17 mouse cellular contexts compared by ENCODE assay signal in the genomic region with DNA sequence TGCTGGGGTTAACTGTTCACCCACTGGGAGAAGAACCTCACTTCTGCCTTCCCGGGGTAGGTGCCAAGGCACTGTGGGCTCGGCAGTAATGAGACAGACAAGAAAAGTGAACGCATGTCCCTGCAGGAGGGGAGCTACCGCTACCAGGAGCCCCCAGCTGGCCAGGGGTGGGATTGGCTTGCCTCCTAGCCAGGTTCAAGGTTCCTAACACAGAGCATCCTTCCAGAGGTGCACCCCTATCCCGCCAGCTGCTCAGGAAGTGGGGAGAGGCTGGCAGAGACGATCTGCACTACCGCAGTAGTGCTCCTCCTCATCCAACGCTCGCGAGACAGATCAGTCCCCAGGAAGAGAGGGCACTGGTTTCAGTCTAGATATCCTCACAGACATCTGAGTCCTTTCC. TPM values are rescaled to one million over a fixed set of nuclear protein-coding genes. Genes with fewer than 3 reads are reported as not detected.
DNase-seq lines count a peak whose midpoint lies in the region; ATAC-seq and TF ChIP-seq lines count a peak whose summit lies in the region.
"Had no signal": no experiment of that assay in that cellular context is flagged by ENCODE, and none has a peak within 500 bp of the region (broad histone marks: within the 10 kb centered on the region; RNA-seq: fewer than 3 reads in every experiment).

No protein-coding gene starts in this region.

- H3K4me3 ChIP-seq in embryonic facial prominence, embryonic 13.5 days, result no peak overlapping the region
- no peak overlapping the region for H3K4me3 ChIP-seq in embryonic facial prominence, embryonic 10.5 days
- no peak overlapping the region for H3K4me3 ChIP-seq in lung, embryonic 14.5 days (ENCODE audit: low read depth, low read length)
- H3K4me3 ChIP-seq: erythroblast, embryonic 14.5 days had no signal

- H3K9ac ChIP-seq in embryonic facial prominence, embryonic 13.5 days, result no peak overlapping the region
- no peak overlapping the region for H3K9ac ChIP-seq in lung, embryonic 14.5 days
- H3K9ac ChIP-seq: liver, embryonic 14.5 days had no signal

- 82% methylated on average over 10 of the region's 10 CpGs for WGBS in embryonic facial prominence, embryonic 13.5 days
- WGBS in embryonic facial prominence, embryonic 10.5 days, result 86% methylated on average over 10 of the region's 10 CpGs
- WGBS in lung, embryonic 14.5 days, result 77% methylated on average over 10 of the region's 10 CpGs

- no peak overlapping the region for H3K4me2 ChIP-seq in embryonic facial prominence, embryonic 13.5 days
- H3K4me2 ChIP-seq in lung, embryonic 14.5 days, result no peak overlapping the region

- TF ChIP-seq CTCF in lung, embryonic 14.5 days (IDR thresholded peaks at IDR 0.05; ENCODE audit: low read depth), result no peak; the same call in 1 of the 2 replicates

- no peaks in the 10 kb centered on the region for H3K36me3 ChIP-seq in embryonic facial prominence, embryonic 13.5 days
- no peaks in the 10 kb centered on the region for H3K36me3 ChIP-seq in embryonic facial prominence, embryonic 10.5 days (replicated peaks)
- no peaks in the 10 kb centered on the region for H3K36me3 ChIP-seq in lung, embryonic 14.5 days (ENCODE audit: insufficient read depth)

- peak overlapping the region; percentile 23 for H3K27ac ChIP-seq in embryonic facial prominence, embryonic 13.5 days
- H3K27ac ChIP-seq in embryonic facial prominence, embryonic 10.5 days (replicated peaks), result no peak overlapping the region
- H3K27ac ChIP-seq in lung, embryonic 14.5 days (ENCODE audit: low read depth), result peak overlapping the region; percentile 64; the same call in 1 of the 2 replicates
- H3K27ac ChIP-seq: kidney, postnatal 0 days; liver, embryonic 14.5 days had no signal

- no peaks in the 10 kb centered on the region; the same call in 1 of the 2 replicates for H3K27me3 ChIP-seq in embryonic facial prominence, embryonic 13.5 days
- H3K27me3 ChIP-seq in embryonic facial prominence, embryonic 10.5 days (replicated peaks; ENCODE audit: low read depth, poor library complexity, severe bottlenecking), result peaks cover 12% of the 10 kb centered on the region
- H3K27me3 ChIP-seq in lung, embryonic 14.5 days (ENCODE audit: insufficient read depth, low read length), result no peaks in the 10 kb centered on the region

- H3K4me1 ChIP-seq in embryonic facial prominence, embryonic 13.5 days, result peaks cover 14% of the 10 kb centered on the region
- peaks cover 39% of the 10 kb centered on the region for H3K4me1 ChIP-seq in embryonic facial prominence, embryonic 10.5 days
- H3K4me1 ChIP-seq in lung, embryonic 14.5 days (ENCODE audit: insufficient read depth), result peaks cover 8% of the 10 kb centered on the region

- DNase-seq in embryonic facial prominence, embryonic 10.5 days (ENCODE audit: low spot score), result no peak
- no peak for DNase-seq in lung, embryonic 14.5 days
- no peak for DNase-seq in lung, postnatal 14 days
- peak; percentile 19 for DNase-seq in T-cell, adult 2 months (ENCODE audit: low spot score)
- DNase-seq in thymus, postnatal 14 days, result peak; percentile 53
- DNase-seq in urinary bladder, adult 18-20 months (ENCODE audit: low spot score in 2 of 2), result no peak
- DNase-seq in spleen, adult 18-20 months, result no peak
- DNase-seq: cerebellum, adult 18-20 months; gastrocnemius, postnatal 14 days; kidney, adult 18-20 months; right cerebral cortex, postnatal 25 days had no signal

- no peak for ATAC-seq in embryonic facial prominence, embryonic 13.5 days (ENCODE audit: insufficient number of reproducible peaks, insufficient read depth, low FRiP score, low TSS enrichment, low read depth)
- no peak for ATAC-seq in lung, embryonic 14.5 days (ENCODE audit: insufficient read depth)
- ATAC-seq: forebrain, embryonic 14.5 days; midbrain, embryonic 16.5 days had no signal

- peaks cover 4% of the 10 kb centered on the region; the same call in 1 of the 2 replicates for H3K9me3 ChIP-seq in embryonic facial prominence, embryonic 13.5 days
- H3K9me3 ChIP-seq in embryonic facial prominence, embryonic 10.5 days, result no peaks in the 10 kb centered on the region; the same call in 1 of the 2 replicates
- no peaks in the 10 kb centered on the region for H3K9me3 ChIP-seq in lung, embryonic 14.5 days (ENCODE audit: low read depth, low read length)

RNA-seq across cellular contexts. Expression of a gene that starts 38.4 kb away (rescaled TPM):
- polyA plus RNA-seq in embryonic facial prominence, embryonic 13.5 days (2015; fragmentation: Nextera tagmentation; extraction: Ambion mirVana), result 2,801 and 3,318 TPM in 2 replicates
- polyA plus RNA-seq in embryonic facial prominence, embryonic 10.5 days (2016; fragmentation: Nextera tagmentation; extraction: Ambion mirVana), result 2,636 and 2,772 TPM in 2 replicates
- 2,358 and 2,465 TPM in 2 replicates for polyA plus RNA-seq in lung, embryonic 14.5 days (2014; fragmentation: Nextera tagmentation; extraction: Ambion mirVana)

RNA-seq across cellular contexts. Expression of a gene that starts 49.5 kb away (rescaled TPM):
- 24.1 and 25.5 TPM in 2 replicates for polyA plus RNA-seq in embryonic facial prominence, embryonic 13.5 days (2015; fragmentation: Nextera tagmentation; extraction: Ambion mirVana)
- polyA plus RNA-seq in embryonic facial prominence, embryonic 10.5 days (2016; fragmentation: Nextera tagmentation; extraction: Ambion mirVana), result 16.6 and 18.5 TPM in 2 replicates
- 26.3 and 27.0 TPM in 2 replicates for polyA plus RNA-seq in lung, embryonic 14.5 days (2014; fragmentation: Nextera tagmentation; extraction: Ambion mirVana)

Comparison
In these comparisons a context has a peak if more than half of its experiments do, and no peak if none do; other contexts are left out.
1. DNase-seq: peak in T-cell, adult 2 months (single experiment) and thymus, postnatal 14 days (single experiment); none in embryonic facial prominence, embryonic 10.5 days (single experiment), lung, embryonic 14.5 days (single experiment), lung, postnatal 14 days (single experiment), urinary bladder, adult 18-20 months (0 of 2) and spleen, adult 18-20 months (0 of 2).